Mouse (Mus musculus): ENCODE results near the gene Fbxo27. TPM values are rescaled to one million over a fixed set of nuclear protein-coding genes. Genes with fewer than 3 reads are reported as not detected.

Fbxo27 gene
- polyA plus RNA-seq (2015; fragmentation: Nextera tagmentation; extraction: Ambion mirVana) = 0.30 and 1.4 TPM in 2 replicates

GRCm38 (mm10) chr7:28692545-28693320, at the start of gene Fbxo27:
Gene Fbxo27 (plus strand): TSS chr7:28692849.

GRCm38 (mm10) chr7:28716590-28717281, 24.1 kb downstream of the Fbxo27 start, which contains the start of gene Fbxo17:
Gene Fbxo17 (plus strand): TSS chr7:28716804.

GRCm38 (mm10) chr7:28741709-28742438, 49.2 kb downstream of the Fbxo27 start, which contains the start of the genes Mrps12 and Sars2:
Gene Mrps12 (minus strand): TSS chr7:28741820.
Gene Sars2 (plus strand): TSS chr7:28741992.

Other genes with a start within 250 kb of the Fbxo27 start
- 0.42 and 0.49 TPM in 2 replicates for gene Lrfn1, start 240.9 kb upstream of the Fbxo27 start, polyA plus RNA-seq (2015; fragmentation: Nextera tagmentation; extraction: Ambion mirVana)
- gene Ifnl2, start 182.4 kb upstream of the Fbxo27 start, polyA plus RNA-seq (2015; fragmentation: Nextera tagmentation; extraction: Ambion mirVana) = not detected in 2 replicates
- not detected in 2 replicates for gene Ifnl3, start 170.0 kb upstream of the Fbxo27 start, polyA plus RNA-seq (2015; fragmentation: Nextera tagmentation; extraction: Ambion mirVana)
- 25.7 and 72.8 TPM in 2 replicates for gene Sycn, start 152.0 kb upstream of the Fbxo27 start, polyA plus RNA-seq (2015; fragmentation: Nextera tagmentation; extraction: Ambion mirVana)
- not detected in 2 replicates for gene Nccrp1, start 145.6 kb upstream of the Fbxo27 start, polyA plus RNA-seq (2015; fragmentation: Nextera tagmentation; extraction: Ambion mirVana)
- gene Samd4b, start 94.7 kb upstream of the Fbxo27 start, polyA plus RNA-seq (2015; fragmentation: Nextera tagmentation; extraction: Ambion mirVana) = 6.6 and 8.0 TPM in 2 replicates
- 8.8 and 9.8 TPM in 2 replicates for gene Pak4, start 94.7 kb upstream of the Fbxo27 start, polyA plus RNA-seq (2015; fragmentation: Nextera tagmentation; extraction: Ambion mirVana)
- not detected in 2 replicates for gene Acp7, start 61.5 kb upstream of the Fbxo27 start, polyA plus RNA-seq (2015; fragmentation: Nextera tagmentation; extraction: Ambion mirVana)
- 3.4 and 4.0 TPM in 2 replicates for gene Fbxo17, start 24.0 kb downstream of the Fbxo27 start, polyA plus RNA-seq (2015; fragmentation: Nextera tagmentation; extraction: Ambion mirVana)
- gene Mrps12, start 49.0 kb downstream of the Fbxo27 start, polyA plus RNA-seq (2015; fragmentation: Nextera tagmentation; extraction: Ambion mirVana) = 95.7 and 96.0 TPM in 2 replicates
- 12.4 and 13.7 TPM in 2 replicates for gene Sars2, start 49.1 kb downstream of the Fbxo27 start, polyA plus RNA-seq (2015; fragmentation: Nextera tagmentation; extraction: Ambion mirVana)
- not detected in 2 replicates for gene Ccer2, start 63.3 kb downstream of the Fbxo27 start, polyA plus RNA-seq (2015; fragmentation: Nextera tagmentation; extraction: Ambion mirVana)
- 32.7 and 34.8 TPM in 2 replicates for gene Sirt2, start 73.9 kb downstream of the Fbxo27 start, polyA plus RNA-seq (2015; fragmentation: Nextera tagmentation; extraction: Ambion mirVana)
- 29.1 and 31.6 TPM in 2 replicates for gene Nfkbib, start 74.7 kb downstream of the Fbxo27 start, polyA plus RNA-seq (2015; fragmentation: Nextera tagmentation; extraction: Ambion mirVana)
- 21.2 and 30.9 TPM in 2 replicates for gene Rinl, start 96.1 kb downstream of the Fbxo27 start, polyA plus RNA-seq (2015; fragmentation: Nextera tagmentation; extraction: Ambion mirVana)
- gene Hnrnpl, start 115.7 kb downstream of the Fbxo27 start, polyA plus RNA-seq (2015; fragmentation: Nextera tagmentation; extraction: Ambion mirVana) = 185 and 205 TPM in 2 replicates
- gene Ech1, start 132.4 kb downstream of the Fbxo27 start, polyA plus RNA-seq (2015; fragmentation: Nextera tagmentation; extraction: Ambion mirVana) = 119 and 141 TPM in 2 replicates
- gene Lgals4, start 141.0 kb downstream of the Fbxo27 start, polyA plus RNA-seq (2015; fragmentation: Nextera tagmentation; extraction: Ambion mirVana) = 9.9 and 12.8 TPM in 2 replicates
- 4.4 and 4.8 TPM in 2 replicates for gene Lgals7, start 171.0 kb downstream of the Fbxo27 start, polyA plus RNA-seq (2015; fragmentation: Nextera tagmentation; extraction: Ambion mirVana)
- 0.26 and 0.55 TPM in 2 replicates for gene Capn12, start 188.6 kb downstream of the Fbxo27 start, polyA plus RNA-seq (2015; fragmentation: Nextera tagmentation; extraction: Ambion mirVana)